Mouse (Mus musculus): ENCODE measurements around the gene Gp5. TPM values are rescaled to one million over a fixed set of nuclear protein-coding genes. Genes with fewer than 3 reads are reported as not detected.

Gene Gp5
- total and polyA plus RNA-seq, 3 experiments = 59.2 to 63.1 TPM; not detected in 1

- Histone ChIP-seq H3K27ac (ENCODE audit: control insufficient read depth, low read depth, low read length) (peak overlapping the region; percentile 97), H3K4me1 (ENCODE audit: control insufficient read depth in 1 of 2, insufficient read depth in 2 of 2, low read length in 2 of 2) (peaks cover 23 to 33% of the 10 kb centered on the region in 2 experiments), H3K9me3 (replicated peaks; ENCODE audit: insufficient read depth, low read length) (no peaks in the 10 kb centered on the region), H3K27me3 (ENCODE audit: control insufficient read depth in 1 of 2, insufficient read depth in 2 of 2, low read length in 2 of 2) (no peaks in the 10 kb centered on the region), H3K79me2 (ENCODE audit: control insufficient read depth, insufficient read depth, low read length, poor library complexity) (peaks cover 31% of the 10 kb centered on the region), H3K36me3 (ENCODE audit: control insufficient read depth in 1 of 2, insufficient read depth in 2 of 2, low read length in 2 of 2) (peaks cover 11 to 32% of the 10 kb centered on the region in 2 experiments), H3K9ac (ENCODE audit: control insufficient read depth, low read depth, low read length, poor library complexity, severe bottlenecking) (peak overlapping the region; percentile 84), H3K4me3 (ENCODE audit: control insufficient read depth in 1 of 2, insufficient read depth in 1 of 2, low read depth in 2 of 2, low read length in 2 of 2) (peak overlapping the region; percentile 75 to 79)
- peak; percentile 80 for DNase-seq (ENCODE audit: low read depth, low spot score)
- TF ChIP-seq TCF12 (IDR thresholded peaks at IDR 0.05; ENCODE audit: low read depth, low read length) (peak; percentile 7; the same call in 1 of the 2 replicates), MYC (IDR thresholded peaks at IDR 0.05; ENCODE audit: low read depth, low read length) (peak; percentile 68; the same call in 1 of the 2 replicates), ELF1 (IDR thresholded peaks at IDR 0.05; ENCODE audit: low read depth, low read length) (no peak), ZNF384 (IDR thresholded peaks at IDR 0.05; ENCODE audit: low read depth, low read length) (peak; percentile 62), CHD2 (IDR thresholded peaks at IDR 0.05; ENCODE audit: low read length) (no peak), MAX (IDR thresholded peaks at IDR 0.05; ENCODE audit: low read length) (peak; percentile 61), ETS1 (IDR thresholded peaks at IDR 0.05; ENCODE audit: low read depth, low read length) (peak; percentile 51), ZC3H11A (IDR thresholded peaks at IDR 0.05; ENCODE audit: low read depth, low read length) (no peak), SIN3A (IDR thresholded peaks at IDR 0.05; ENCODE audit: low read length) (peak; percentile 29; the same call in 1 of the 2 replicates), ZKSCAN1 (IDR thresholded peaks at IDR 0.05; ENCODE audit: low read depth, low read length) (no peak), NELFE (IDR thresholded peaks at IDR 0.05; ENCODE audit: low read depth, low read length) (no peak; the same call in 1 of the 2 replicates), POLR2AphosphoS5 (IDR thresholded peaks at IDR 0.05; ENCODE audit: borderline replicate concordance, low read depth, low read length) (no peak), MYB (IDR thresholded peaks at IDR 0.05; ENCODE audit: low read depth, low read length) (no peak), GATA1 (IDR thresholded peaks at IDR 0.05; ENCODE audit: low read depth, low read length) (no peak), UBTF (IDR thresholded peaks at IDR 0.05; ENCODE audit: borderline replicate concordance, insufficient read depth, low read depth, low read length) (no peak), POLR2A (IDR thresholded peaks at IDR 0.05; ENCODE audit: control insufficient read depth in 1 of 2, insufficient read depth in 1 of 2, low read depth in 1 of 2, low read length in 2 of 2, poor library complexity in 1 of 2) (peak in 1 of 2 experiments; percentile 30; a peak in 1 of 4 replicates), HCFC1 (IDR thresholded peaks at IDR 0.05; ENCODE audit: low read depth, low read length) (0 out of 2 replicates have a peak, but pooled peaks have one; percentile 9), MAZ (IDR thresholded peaks at IDR 0.05; ENCODE audit: low read depth, low read length) (no peak), USF1 (IDR thresholded peaks at IDR 0.05; ENCODE audit: low read depth, low read length) (no peak), CHD1 (IDR thresholded peaks at IDR 0.05; ENCODE audit: low read depth, low read length) (0 out of 2 replicates have a peak, but pooled peaks have one; percentile 46), MXI1 (IDR thresholded peaks at IDR 0.05; ENCODE audit: low read depth, low read length) (peak; percentile 76), TAL1 (IDR thresholded peaks at IDR 0.05; ENCODE audit: low read length) (peak; percentile 71), JUND (IDR thresholded peaks at IDR 0.05; ENCODE audit: low read depth, low read length) (0 out of 2 replicates have a peak, but pooled peaks have one; percentile 27), BHLHE40 (IDR thresholded peaks at IDR 0.05; ENCODE audit: borderline replicate concordance, low read depth, low read length) (no peak), SMC3 (IDR thresholded peaks at IDR 0.05; ENCODE audit: low read depth, low read length) (0 out of 2 replicates have a peak, but pooled peaks have one; percentile 1), EP300 (IDR thresholded peaks at IDR 0.05; ENCODE audit: low read depth in 1 of 2, low read length in 2 of 2) (0 out of 4 replicates have a peak, but pooled peaks of 1 of the 2 experiments have one; percentile 21)
Measured at GRCm38 (mm10) chr16:30309395-30310170, 996 bp downstream of the Gp5 start.
